Mouse (Mus musculus): ENCODE measurements around the gene Rhox2b. TPM values are rescaled to one million over a fixed set of nuclear protein-coding genes. Genes with fewer than 3 reads are reported as not detected.

Rhox2b gene
- not detected for polyA plus RNA-seq (2014; fragmentation: Illumina TruSeq; extraction: RNeasy Lipid Tissue Mini Kit (QIAGEN cat#74804); ENCODE audit: low read depth, low replicate concordance)

DNA sequence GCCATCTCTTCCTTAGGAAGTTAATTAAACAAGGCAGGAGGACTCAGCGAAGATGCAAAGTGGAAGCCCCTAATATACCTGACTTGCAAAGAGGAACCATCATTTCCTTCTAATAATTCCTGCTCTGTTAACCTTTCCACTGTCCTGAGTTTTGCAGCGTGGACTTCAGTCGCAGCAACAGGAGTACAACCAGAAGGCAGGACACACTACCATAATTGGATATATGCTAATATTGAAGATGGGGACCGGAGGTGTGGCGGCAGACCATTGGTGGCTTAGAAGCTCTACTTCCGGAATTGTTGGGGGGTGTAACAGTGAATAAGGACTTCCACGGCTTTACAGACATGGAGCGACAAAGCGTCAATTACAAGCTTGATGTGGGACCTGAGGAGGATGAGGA, at the start of gene Rhox2b:
Gene Rhox2b, plus strand, starts transcription at position 301 of the 400 bp plus-strand sequence.

DNA sequence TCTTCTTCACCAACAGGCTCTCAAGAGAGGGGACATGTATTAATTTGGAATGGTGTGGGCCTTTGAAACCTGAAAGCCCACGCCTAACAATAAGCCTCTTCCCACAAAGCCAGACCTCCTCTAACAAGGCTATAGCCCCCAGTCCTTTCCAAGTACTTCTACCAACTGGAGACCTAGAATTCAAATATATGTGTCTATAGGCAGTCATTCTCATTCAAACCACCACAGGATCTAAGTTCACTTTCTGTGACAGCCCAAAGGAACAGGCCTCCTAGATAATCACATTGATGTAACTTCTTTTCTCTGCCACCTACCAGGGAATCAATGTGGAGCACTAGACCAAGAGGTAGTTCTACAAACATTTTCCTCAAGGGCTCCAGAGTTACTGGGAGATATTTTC, 32.1 kb upstream of the Rhox2b start, which contains the start of gene Rhox3a2:
Gene Rhox3a2, plus strand, starts transcription at position 301 of the 400 bp plus-strand sequence.

DNA sequence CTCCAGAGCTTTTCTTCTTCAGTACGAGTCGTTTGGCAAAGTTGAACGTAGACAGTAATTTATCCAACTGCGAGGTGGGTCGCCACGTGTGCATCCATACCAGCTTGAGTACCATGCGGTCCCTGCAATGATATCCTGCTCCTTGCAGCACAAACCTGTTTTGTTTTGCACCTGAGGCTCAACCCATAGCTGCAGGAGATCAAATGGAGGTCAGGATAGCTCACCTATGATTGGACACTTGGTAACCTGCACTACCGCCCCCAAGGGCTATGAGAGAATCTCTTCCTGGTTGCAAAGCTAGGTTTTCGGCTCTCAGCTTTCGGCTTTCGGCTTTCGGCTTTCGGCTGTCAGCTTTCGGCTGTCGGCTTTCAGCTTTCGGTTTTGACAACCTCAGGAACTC, 21.3 kb upstream of the Rhox2b start, which contains the start of gene Rhox4a2:
Gene Rhox4a2, plus strand, starts transcription at position 301 of the 400 bp plus-strand sequence.

DNA sequence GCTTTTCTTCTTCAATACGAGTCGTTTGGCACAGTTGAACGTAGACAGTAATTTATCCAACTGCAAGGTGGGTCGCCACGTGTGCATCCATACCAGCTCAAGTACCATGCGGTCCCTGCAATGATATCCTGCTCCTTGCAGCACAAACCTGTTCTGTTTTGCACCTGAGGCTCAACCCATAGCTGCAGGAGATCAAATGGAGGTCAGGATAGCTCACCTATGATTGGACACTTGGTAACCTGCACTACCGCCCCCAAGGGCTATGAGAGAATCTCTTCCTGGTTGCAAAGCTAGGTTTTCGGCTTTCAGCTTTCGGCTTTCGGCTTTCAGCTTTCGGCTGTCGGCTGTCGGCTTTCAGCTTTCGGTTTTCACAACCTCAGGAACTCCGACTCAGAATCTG, 20.3 kb downstream of the Rhox2b start, which contains the start of gene Rhox4b:
Gene Rhox4b, plus strand, starts transcription at position 301 of the 400 bp plus-strand sequence.

DNA sequence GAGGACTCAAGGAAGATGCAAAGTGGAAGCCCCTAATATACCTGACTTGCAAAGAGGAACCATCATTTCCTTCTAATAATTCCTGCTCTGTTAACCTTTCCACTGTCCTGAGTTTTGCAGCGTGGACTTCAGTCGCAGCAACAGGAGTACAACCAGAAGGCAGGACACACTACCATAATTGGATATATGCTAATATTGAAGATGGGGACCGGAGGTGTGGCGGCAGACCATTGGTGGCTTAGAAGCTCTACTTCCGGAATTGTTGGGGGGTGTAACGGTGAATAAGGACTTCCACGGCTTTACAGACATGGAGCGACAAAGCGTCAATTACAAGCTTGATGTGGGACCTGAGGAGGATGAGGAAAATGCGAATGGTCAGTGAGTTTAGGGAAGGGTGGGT, 41.5 kb downstream of the Rhox2b start, which contains the start of gene Rhox2c:
Gene Rhox2c, plus strand, starts transcription at position 301 of the 400 bp plus-strand sequence.

DNA sequence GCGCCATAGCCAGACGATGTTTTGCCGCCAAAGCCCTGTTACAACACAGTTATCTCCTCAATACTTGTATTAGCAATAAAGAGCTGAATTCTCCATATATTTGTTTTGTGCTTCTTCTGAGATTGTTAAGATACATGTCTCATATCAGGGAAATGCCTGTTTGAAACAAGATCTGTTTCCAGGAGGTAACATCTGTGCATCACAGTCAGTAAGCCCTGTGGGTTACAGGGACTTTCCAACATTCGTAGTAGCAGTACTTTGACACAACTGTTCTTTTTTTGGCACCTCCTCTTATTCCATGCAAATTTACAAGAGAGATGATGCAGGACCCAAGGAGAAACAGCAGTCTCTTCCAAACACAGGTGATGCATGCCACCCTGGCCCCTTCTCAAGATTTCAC, 46.4 kb downstream of the Rhox2b start, which contains the start of gene Rhox3c:
Gene Rhox3c, plus strand, starts transcription at position 301 of the 400 bp plus-strand sequence.

Other genes with a start within 250 kb of the Rhox2b start
- not detected for gene Akap14, start 243.2 kb upstream of the Rhox2b start, polyA plus RNA-seq (2014; fragmentation: Illumina TruSeq; extraction: RNeasy Lipid Tissue Mini Kit (QIAGEN cat#74804); ENCODE audit: low read depth, low replicate concordance)
- 249 TPM for gene Ndufa1, start 220.9 kb upstream of the Rhox2b start, polyA plus RNA-seq (2014; fragmentation: Illumina TruSeq; extraction: RNeasy Lipid Tissue Mini Kit (QIAGEN cat#74804); ENCODE audit: low read depth, low replicate concordance)
- 0.52 TPM for gene Rnf113a1, start 220.8 kb upstream of the Rhox2b start, polyA plus RNA-seq (2014; fragmentation: Illumina TruSeq; extraction: RNeasy Lipid Tissue Mini Kit (QIAGEN cat#74804); ENCODE audit: low read depth, low replicate concordance)
- not detected for gene Gm9, start 201.0 kb upstream of the Rhox2b start, polyA plus RNA-seq (2014; fragmentation: Illumina TruSeq; extraction: RNeasy Lipid Tissue Mini Kit (QIAGEN cat#74804); ENCODE audit: low read depth, low replicate concordance)
- gene Rhox1, start 189.8 kb upstream of the Rhox2b start, polyA plus RNA-seq (2014; fragmentation: Illumina TruSeq; extraction: RNeasy Lipid Tissue Mini Kit (QIAGEN cat#74804); ENCODE audit: low read depth, low replicate concordance) = not detected
- not detected for gene Rhox2a, start 167.1 kb upstream of the Rhox2b start, polyA plus RNA-seq (2014; fragmentation: Illumina TruSeq; extraction: RNeasy Lipid Tissue Mini Kit (QIAGEN cat#74804); ENCODE audit: low read depth, low replicate concordance)
- not detected for gene Rhox3a, start 162.1 kb upstream of the Rhox2b start, polyA plus RNA-seq (2014; fragmentation: Illumina TruSeq; extraction: RNeasy Lipid Tissue Mini Kit (QIAGEN cat#74804); ENCODE audit: low read depth, low replicate concordance)
- not detected for gene Rhox4a, start 146.7 kb upstream of the Rhox2b start, polyA plus RNA-seq (2014; fragmentation: Illumina TruSeq; extraction: RNeasy Lipid Tissue Mini Kit (QIAGEN cat#74804); ENCODE audit: low read depth, low replicate concordance)
- gene Rhox3a2, start 32.0 kb upstream of the Rhox2b start, polyA plus RNA-seq (2014; fragmentation: Illumina TruSeq; extraction: RNeasy Lipid Tissue Mini Kit (QIAGEN cat#74804); ENCODE audit: low read depth, low replicate concordance) = not detected
- gene Rhox4a2, start 21.2 kb upstream of the Rhox2b start, polyA plus RNA-seq (2014; fragmentation: Illumina TruSeq; extraction: RNeasy Lipid Tissue Mini Kit (QIAGEN cat#74804); ENCODE audit: low read depth, low replicate concordance) = not detected
- not detected for gene Rhox4b, start 20.4 kb downstream of the Rhox2b start, polyA plus RNA-seq (2014; fragmentation: Illumina TruSeq; extraction: RNeasy Lipid Tissue Mini Kit (QIAGEN cat#74804); ENCODE audit: low read depth, low replicate concordance)
- gene Rhox2c, start 41.6 kb downstream of the Rhox2b start, polyA plus RNA-seq (2014; fragmentation: Illumina TruSeq; extraction: RNeasy Lipid Tissue Mini Kit (QIAGEN cat#74804); ENCODE audit: low read depth, low replicate concordance) = not detected
- gene Rhox3c, start 46.5 kb downstream of the Rhox2b start, polyA plus RNA-seq (2014; fragmentation: Illumina TruSeq; extraction: RNeasy Lipid Tissue Mini Kit (QIAGEN cat#74804); ENCODE audit: low read depth, low replicate concordance) = not detected
- gene Rhox4c, start 68.3 kb downstream of the Rhox2b start, polyA plus RNA-seq (2014; fragmentation: Illumina TruSeq; extraction: RNeasy Lipid Tissue Mini Kit (QIAGEN cat#74804); ENCODE audit: low read depth, low replicate concordance) = not detected
- not detected for gene Rhox2d, start 81.4 kb downstream of the Rhox2b start, polyA plus RNA-seq (2014; fragmentation: Illumina TruSeq; extraction: RNeasy Lipid Tissue Mini Kit (QIAGEN cat#74804); ENCODE audit: low read depth, low replicate concordance)
- gene Rhox4d, start 102.3 kb downstream of the Rhox2b start, polyA plus RNA-seq (2014; fragmentation: Illumina TruSeq; extraction: RNeasy Lipid Tissue Mini Kit (QIAGEN cat#74804); ENCODE audit: low read depth, low replicate concordance) = not detected
- not detected for gene Rhox2e, start 118.4 kb downstream of the Rhox2b start, polyA plus RNA-seq (2014; fragmentation: Illumina TruSeq; extraction: RNeasy Lipid Tissue Mini Kit (QIAGEN cat#74804); ENCODE audit: low read depth, low replicate concordance)
- not detected for gene Rhox3e, start 130.0 kb downstream of the Rhox2b start, polyA plus RNA-seq (2014; fragmentation: Illumina TruSeq; extraction: RNeasy Lipid Tissue Mini Kit (QIAGEN cat#74804); ENCODE audit: low read depth, low replicate concordance)
- not detected for gene Rhox4e, start 145.3 kb downstream of the Rhox2b start, polyA plus RNA-seq (2014; fragmentation: Illumina TruSeq; extraction: RNeasy Lipid Tissue Mini Kit (QIAGEN cat#74804); ENCODE audit: low read depth, low replicate concordance)
- not detected for gene Rhox2f, start 159.3 kb downstream of the Rhox2b start, polyA plus RNA-seq (2014; fragmentation: Illumina TruSeq; extraction: RNeasy Lipid Tissue Mini Kit (QIAGEN cat#74804); ENCODE audit: low read depth, low replicate concordance)
- gene Rhox3f, start 168.9 kb downstream of the Rhox2b start, polyA plus RNA-seq (2014; fragmentation: Illumina TruSeq; extraction: RNeasy Lipid Tissue Mini Kit (QIAGEN cat#74804); ENCODE audit: low read depth, low replicate concordance) = not detected
- not detected for gene Rhox4f, start 195.6 kb downstream of the Rhox2b start, polyA plus RNA-seq (2014; fragmentation: Illumina TruSeq; extraction: RNeasy Lipid Tissue Mini Kit (QIAGEN cat#74804); ENCODE audit: low read depth, low replicate concordance)
- not detected for gene Rhox3g, start 216.5 kb downstream of the Rhox2b start, polyA plus RNA-seq (2014; fragmentation: Illumina TruSeq; extraction: RNeasy Lipid Tissue Mini Kit (QIAGEN cat#74804); ENCODE audit: low read depth, low replicate concordance)
- not detected for gene Rhox2g, start 231.4 kb downstream of the Rhox2b start, polyA plus RNA-seq (2014; fragmentation: Illumina TruSeq; extraction: RNeasy Lipid Tissue Mini Kit (QIAGEN cat#74804); ENCODE audit: low read depth, low replicate concordance)
- not detected for gene Rhox4g, start 239.3 kb downstream of the Rhox2b start, polyA plus RNA-seq (2014; fragmentation: Illumina TruSeq; extraction: RNeasy Lipid Tissue Mini Kit (QIAGEN cat#74804); ENCODE audit: low read depth, low replicate concordance)

All from adrenal gland, adult 10 weeks (tissue).